Mouse (Mus musculus) C2C12 (cell line): ENCODE data around the gene Irx4.

Source experiments
- CTCF ChIP-seq: IDR thresholded peaks from one replicate; pipeline ENCODE4 v1.5.1; 2011; ENCODE audit not compliant: control insufficient read depth, insufficient read depth, insufficient read length
- FOSL1 ChIP-seq: IDR thresholded peaks from one replicate; pipeline ENCODE4 v1.8.0; 2011; ENCODE audit warnings: mild to moderate bottlenecking, low read length; ENCODE audit not compliant: poor library complexity, insufficient read depth, severe bottlenecking
- MAX ChIP-seq: IDR thresholded peaks from one replicate; pipeline ENCODE4 v1.6.1; 2011; ENCODE audit warnings: mild to moderate bottlenecking, control low read depth
- MYOD1 ChIP-seq: IDR thresholded peaks from one replicate; pipeline ENCODE4 v1.6.1; 2011; ENCODE audit warnings: low read depth; ENCODE audit not compliant: control insufficient read depth, insufficient read length
- MYOG ChIP-seq: IDR thresholded peaks from one replicate; pipeline ENCODE4 v1.6.1; 2011; ENCODE audit not compliant: control insufficient read depth, insufficient read length; ENCODE audit errors: extremely low read depth
- USF1 ChIP-seq: IDR thresholded peaks from one replicate; pipeline ENCODE4 v1.6.1; 2011; ENCODE audit warnings: low read depth, mild to moderate bottlenecking, control low read depth, moderate library complexity

GRCm38 (mm10) chr13:73261036-73261730 lies 904 bp downstream of the Irx4 start:
- TF ChIP-seq CTCF = no peak
- TF ChIP-seq MYOG = no peak
- TF ChIP-seq MAX = no peak
- no peak for TF ChIP-seq USF1
- TF ChIP-seq FOSL1 = no peak
- TF ChIP-seq MYOD1 = no peak
